Mouse (Mus musculus) monocyte, adult 5-6 weeks (primary cell): Measurements from ENCODE around the gene Olfr1222. TPM values are rescaled to one million over a fixed set of nuclear protein-coding genes. Genes with fewer than 3 reads are reported as not detected.
"Not testable (repeated sequence)": the region's sequence is repeated elsewhere in the genome, so short reads cannot be mapped to it uniquely, and the experiment has no call there.

ENCODE experiments used
- ATAC-seq: fragments of 153-309, 156-312 bp; replicated peaks from 2 replicates; pipeline ENCODE4 v1.8.0; 2017; ENCODE audit warnings: mild to moderate bottlenecking; ENCODE audit not compliant: low TSS enrichment, insufficient number of reproducible peaks, severe bottlenecking, poor library complexity, low FRiP score
- total RNA-seq: library from RNA; stranded (forward); fragments of 200-1000, 200-491, 200-594 nt; gene quantifications from 3 replicates; pipeline ENCODE4 v1.2.3, GENCODE M21; 2017

The Olfr1222 gene
- total RNA-seq = 0.96 TPM in 1 of 3 replicates, not detected in the others

DNA sequence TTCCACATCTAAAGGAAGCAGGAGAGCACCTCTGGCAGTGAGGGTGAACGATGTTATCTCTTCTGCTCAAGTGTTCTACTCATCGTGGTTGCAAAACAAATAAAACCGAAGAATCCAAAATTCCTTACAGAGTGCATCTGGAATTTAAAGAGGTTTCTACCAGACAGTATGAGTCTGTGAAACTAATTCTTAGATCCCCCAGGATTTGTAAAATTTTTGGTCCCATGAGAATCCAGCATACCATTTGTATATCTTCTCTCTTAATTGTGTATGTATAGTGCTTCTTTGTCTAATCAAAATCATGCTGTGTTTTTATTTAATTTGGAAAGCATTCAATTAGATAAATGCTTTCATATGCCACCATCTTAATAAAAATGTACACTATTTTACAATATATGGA is at the start of gene Olfr1222:
TSS of gene Olfr1222 (minus strand) at position 101 of the 400 bp plus-strand sequence.
- ATAC-seq = no peak

DNA sequence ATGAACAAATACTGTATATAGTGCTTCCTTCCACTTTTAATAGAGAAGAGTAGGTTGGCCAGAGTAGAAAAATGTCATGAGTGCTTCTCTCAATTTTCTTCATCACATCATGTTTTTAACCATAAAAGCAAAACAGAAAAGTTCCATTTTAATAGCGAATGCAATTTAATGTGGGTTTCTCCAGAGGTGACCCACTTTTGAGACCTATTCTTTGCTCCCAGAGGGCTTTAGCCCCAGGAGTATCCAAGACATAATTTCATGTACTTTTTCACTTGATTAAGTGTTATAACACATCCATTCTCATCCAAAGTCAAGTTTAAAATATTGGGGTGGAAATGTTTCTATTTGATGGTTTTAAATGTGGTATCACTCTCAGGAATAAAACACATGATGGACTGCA is 41.7 kb upstream of the Olfr1222 start, which contains the start of gene Olfr1225:
TSS of gene Olfr1225 (minus strand) at position 101 of the 400 bp plus-strand sequence.
- no peak for ATAC-seq

DNA sequence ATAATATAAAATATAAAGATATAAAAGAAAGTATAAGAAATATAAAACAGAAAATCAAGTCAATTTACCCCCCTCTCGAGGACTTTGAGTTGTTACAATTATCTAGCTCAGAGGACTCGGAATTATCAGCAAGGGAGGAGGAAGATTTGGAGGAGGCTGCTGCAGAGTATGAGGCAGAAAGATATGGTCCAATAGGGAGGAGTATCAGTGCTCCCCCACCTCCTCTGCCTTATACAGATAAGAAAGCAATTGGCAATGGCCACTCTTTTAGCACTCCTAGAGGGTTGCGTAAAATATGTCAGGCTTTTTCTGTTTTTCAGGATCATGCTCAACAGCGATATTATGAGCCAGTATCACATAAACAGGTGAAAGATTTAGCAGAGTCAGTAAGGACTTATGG is 31.9 kb upstream of the Olfr1222 start:
- ATAC-seq = not testable (repeated sequence)

DNA sequence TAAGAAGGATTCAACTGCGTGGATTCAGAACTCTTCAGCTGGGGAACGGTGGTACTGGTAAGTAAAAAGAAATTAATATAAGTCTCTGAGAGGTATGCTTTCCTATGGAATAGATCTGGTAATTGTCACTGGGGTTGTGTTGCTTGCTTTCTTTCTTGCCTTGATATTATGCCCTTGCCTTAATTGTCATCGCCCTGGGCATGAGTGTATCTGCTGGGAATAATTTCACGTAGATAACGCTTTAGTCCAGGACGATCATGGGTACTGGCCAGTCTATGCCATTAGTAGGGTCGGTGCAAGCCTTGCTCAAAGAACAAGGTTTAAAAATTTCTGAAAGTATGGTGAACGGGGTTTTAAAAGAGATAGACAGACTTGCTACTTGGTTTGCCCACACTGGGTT is 31.1 kb upstream of the Olfr1222 start, which contains the start of gene Olfr1224-ps1:
TSS of gene Olfr1224-ps1 (minus strand) at position 101 of the 400 bp plus-strand sequence.
- not testable (repeated sequence) for ATAC-seq

DNA sequence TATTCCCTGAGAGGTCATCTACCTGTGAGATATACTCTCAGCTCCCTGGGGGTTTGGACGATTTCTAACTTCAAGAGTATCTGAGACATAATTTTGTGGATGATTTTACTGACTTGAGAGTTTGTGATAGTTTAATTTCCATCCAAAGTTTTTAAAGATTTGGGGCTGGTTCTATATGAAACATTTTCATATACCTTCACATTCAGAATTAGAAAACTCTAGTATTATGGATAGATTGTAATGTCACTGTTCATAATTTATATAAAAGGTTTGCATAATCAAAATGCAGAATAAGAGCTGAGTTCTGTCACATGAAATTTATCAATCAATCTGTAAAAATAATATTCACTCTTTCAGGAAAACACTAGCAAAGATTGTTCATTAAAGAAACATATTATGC is 18.6 kb upstream of the Olfr1222 start, which contains the start of gene Olfr1223:
TSS of gene Olfr1223 (minus strand) at position 101 of the 400 bp plus-strand sequence.
- ATAC-seq = no peak

DNA sequence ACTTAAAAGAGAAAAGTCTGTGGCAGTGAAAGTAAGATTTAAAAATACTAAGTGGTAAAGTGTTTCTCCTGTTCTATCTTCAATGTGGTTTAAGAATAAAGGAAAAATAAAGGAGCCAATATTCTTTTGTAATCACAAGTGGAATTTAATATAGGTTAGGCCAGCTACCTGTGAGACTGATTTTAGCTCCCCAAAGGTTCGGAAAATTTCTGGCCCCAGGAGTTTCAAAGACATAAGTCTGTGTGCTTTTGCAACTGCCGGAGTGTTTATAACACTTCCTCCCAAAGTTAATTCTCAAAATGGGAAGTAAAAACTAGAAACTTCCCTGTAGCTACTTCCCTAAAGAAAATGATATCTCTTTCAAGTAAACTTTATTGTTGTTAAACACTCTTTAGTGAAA is 15.7 kb downstream of the Olfr1222 start, which contains the start of gene Olfr1221:
TSS of gene Olfr1221 (minus strand) at position 101 of the 400 bp plus-strand sequence.
- no peak for ATAC-seq

DNA sequence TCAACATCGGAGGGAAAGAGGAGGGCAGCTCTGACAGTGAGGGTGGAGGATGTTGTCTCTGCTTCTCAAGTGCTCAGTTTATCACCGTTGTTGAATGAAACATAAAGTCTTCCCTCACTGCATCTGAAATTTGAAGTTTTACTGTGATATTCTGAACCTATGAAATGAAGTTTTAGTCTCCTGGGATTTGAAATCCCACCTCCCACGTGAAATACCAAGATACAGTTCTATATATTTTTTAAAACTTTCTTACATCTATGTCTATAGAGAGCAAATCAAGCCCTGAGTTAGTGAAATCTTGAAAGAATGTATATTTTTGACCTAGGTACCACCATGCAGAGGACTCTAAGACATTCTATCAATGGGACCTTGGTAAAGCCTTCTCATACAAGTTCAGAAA is 26.1 kb downstream of the Olfr1222 start, which contains the start of gene Olfr1220:
TSS of gene Olfr1220 (minus strand) at position 101 of the 400 bp plus-strand sequence.
- no peak for ATAC-seq

DNA sequence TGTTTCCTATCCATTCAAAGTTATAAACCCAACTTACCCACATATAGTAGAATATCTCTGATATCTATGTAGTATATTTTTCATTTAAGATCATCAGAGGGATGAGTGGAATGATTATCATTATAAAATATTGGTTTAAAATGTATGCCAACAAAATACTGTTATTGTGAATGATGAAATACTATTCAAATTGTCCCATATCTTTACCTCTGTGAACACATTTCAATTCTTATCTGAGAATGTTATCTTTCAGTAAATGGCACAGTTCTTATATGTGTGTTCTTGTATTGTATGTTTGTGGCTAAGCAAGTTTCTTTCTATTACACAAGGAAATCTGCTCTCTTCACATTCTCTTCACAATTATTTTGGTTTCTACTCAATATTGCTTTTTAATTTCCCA is 27.2 kb downstream of the Olfr1222 start:
- ATAC-seq = no peak

DNA sequence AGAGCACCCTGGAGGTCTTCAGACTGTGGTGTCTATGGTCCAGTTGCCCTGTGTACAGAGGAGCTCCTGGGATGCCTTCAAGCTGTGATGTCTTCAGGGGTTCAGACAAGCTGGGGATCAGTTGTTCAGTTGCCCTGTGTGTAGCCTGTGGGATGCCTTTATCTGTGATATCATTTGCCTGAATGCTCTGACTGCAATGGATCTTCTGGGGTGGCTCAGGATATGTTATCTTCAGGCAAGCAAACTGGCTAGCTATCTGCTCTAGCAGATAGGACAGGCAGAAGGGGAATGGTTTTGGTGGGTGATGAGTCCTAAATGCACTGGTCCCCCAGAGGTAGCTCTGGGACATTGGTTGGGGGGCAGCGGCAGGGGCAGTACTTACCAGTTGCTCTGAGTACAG is 39.0 kb downstream of the Olfr1222 start:
- no peak for ATAC-seq

DNA sequence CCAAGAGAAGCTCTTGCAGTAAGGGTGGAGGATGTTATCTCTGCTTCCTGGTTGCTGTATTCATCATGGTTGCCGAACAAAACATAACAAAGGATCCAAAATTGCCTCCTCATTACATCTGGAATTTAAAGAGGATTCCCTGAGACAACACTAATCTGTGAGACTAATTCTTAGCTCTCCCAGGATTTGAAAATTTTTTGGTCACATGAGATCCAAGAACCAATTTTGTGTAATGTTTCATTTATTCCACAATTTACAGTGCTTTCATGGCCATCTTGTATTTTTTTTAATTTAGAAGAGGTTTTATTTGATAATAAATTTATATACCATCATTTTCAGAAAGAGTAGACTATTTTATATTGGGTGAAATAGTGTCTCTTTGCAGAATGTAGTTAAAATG is 49.4 kb downstream of the Olfr1222 start, which contains the start of gene Olfr1219:
TSS of gene Olfr1219 (minus strand) at position 101 of the 400 bp plus-strand sequence.
- ATAC-seq = no peak

DNA sequence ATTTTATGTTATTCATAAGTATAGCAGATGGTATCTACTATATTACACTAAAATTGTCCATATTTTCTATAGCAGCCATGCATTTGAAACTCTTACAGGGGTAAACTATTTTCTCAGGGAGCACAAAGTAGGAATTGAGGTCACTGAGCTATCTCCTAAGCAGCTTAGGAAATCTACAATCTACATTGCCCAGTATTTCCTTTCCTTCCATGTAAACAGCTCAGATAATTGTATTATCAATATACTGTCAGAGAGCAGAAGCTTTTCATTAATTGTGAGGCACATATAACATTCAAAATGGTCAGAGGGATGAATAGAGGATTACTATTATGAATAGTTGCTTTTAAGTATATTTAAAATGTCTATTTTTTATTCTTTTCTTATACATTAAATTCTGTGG is 51.4 kb downstream of the Olfr1222 start:
- ATAC-seq = no peak

Other genes starting within 250 kb of the Olfr1222 start
- gene Olfr1208, start 230.7 kb downstream of the Olfr1222 start, total RNA-seq = not detected in 3 replicates
- gene Olfr1209, start 217.9 kb downstream of the Olfr1222 start, total RNA-seq = not detected in 3 replicates
- 0.75 TPM in 1 of 3 replicates, not detected in the others for gene Olfr1211, start 194.9 kb downstream of the Olfr1222 start, total RNA-seq
- not detected in 3 replicates for gene Olfr1212, start 179.1 kb downstream of the Olfr1222 start, total RNA-seq
- gene Gm13762, start 152.8 kb downstream of the Olfr1222 start, total RNA-seq = not detected in 3 replicates
- gene Olfr1214, start 140.4 kb downstream of the Olfr1222 start, total RNA-seq = not detected in 3 replicates
- gene Olfr1215, start 126.1 kb downstream of the Olfr1222 start, total RNA-seq = not detected in 3 replicates
- gene Olfr1216, start 114.7 kb downstream of the Olfr1222 start, total RNA-seq = not detected in 3 replicates
- gene Olfr1217, start 101.0 kb downstream of the Olfr1222 start, total RNA-seq = not detected in 3 replicates
- gene Olfr1218, start 71.9 kb downstream of the Olfr1222 start, total RNA-seq = not detected in 3 replicates
- not detected in 3 replicates for gene Olfr1219, start 49.5 kb downstream of the Olfr1222 start, total RNA-seq
- gene Olfr1220, start 26.2 kb downstream of the Olfr1222 start, total RNA-seq = not detected in 3 replicates
- gene Olfr1221, start 15.8 kb downstream of the Olfr1222 start, total RNA-seq = not detected in 3 replicates
- gene Olfr1223, start 18.5 kb upstream of the Olfr1222 start, total RNA-seq = not detected in 3 replicates
- not detected in 3 replicates for gene Olfr1224-ps1, start 31.0 kb upstream of the Olfr1222 start, total RNA-seq
- gene Olfr1225, start 41.6 kb upstream of the Olfr1222 start, total RNA-seq = not detected in 3 replicates
- gene Olfr1226, start 67.0 kb upstream of the Olfr1222 start, total RNA-seq = not detected in 3 replicates
- 1.0 TPM in 1 of 3 replicates, not detected in the others for gene Olfr1228, start 121.0 kb upstream of the Olfr1222 start, total RNA-seq
- gene Olfr1229, start 155.0 kb upstream of the Olfr1222 start, total RNA-seq = not detected in 3 replicates
- not detected in 3 replicates for gene Olfr1230, start 164.2 kb upstream of the Olfr1222 start, total RNA-seq
- gene Olfr1231, start 174.0 kb upstream of the Olfr1222 start, total RNA-seq = 1.3 TPM in 1 of 3 replicates, not detected in the others
- not detected in 3 replicates for gene Olfr1232, start 196.6 kb upstream of the Olfr1222 start, total RNA-seq
- gene Olfr1233, start 209.3 kb upstream of the Olfr1222 start, total RNA-seq = not detected in 3 replicates
- not detected in 3 replicates for gene Olfr1234, start 231.8 kb upstream of the Olfr1222 start, total RNA-seq